Mouse (Mus musculus) ES-Bruce4 (cell line): Measurements from ENCODE around the gene Selenoh.

Experiments
- EP300 ChIP-seq: IDR thresholded peaks from 2 replicates; pipeline ENCODE4 v1.6.1; 2011; ENCODE audit warnings: low read depth, low read length; ENCODE audit not compliant: insufficient read depth
- POLR2A ChIP-seq: IDR thresholded peaks from one replicate; pipeline ENCODE4 v1.8.1; 2011; ENCODE audit warnings: low read length; ENCODE audit not compliant: insufficient read depth

- no peak for TF ChIP-seq EP300
- TF ChIP-seq POLR2A: no peak
Measured at GRCm38 (mm10) chr2:84695007-84695695, 24.6 kb upstream of the Selenoh start.
